Mouse (Mus musculus): ENCODE results near the gene Pcp4l1. TPM values are rescaled to one million over a fixed set of nuclear protein-coding genes. Genes with fewer than 3 reads are reported as not detected.
A peak's percentile ranks its signal among the peaks of the same experiment; 100 is the strongest.

Gene Pcp4l1
- total and polyA plus RNA-seq, 2 experiments from 2014 or later = 23.5 to 53.6 TPM

DNA sequence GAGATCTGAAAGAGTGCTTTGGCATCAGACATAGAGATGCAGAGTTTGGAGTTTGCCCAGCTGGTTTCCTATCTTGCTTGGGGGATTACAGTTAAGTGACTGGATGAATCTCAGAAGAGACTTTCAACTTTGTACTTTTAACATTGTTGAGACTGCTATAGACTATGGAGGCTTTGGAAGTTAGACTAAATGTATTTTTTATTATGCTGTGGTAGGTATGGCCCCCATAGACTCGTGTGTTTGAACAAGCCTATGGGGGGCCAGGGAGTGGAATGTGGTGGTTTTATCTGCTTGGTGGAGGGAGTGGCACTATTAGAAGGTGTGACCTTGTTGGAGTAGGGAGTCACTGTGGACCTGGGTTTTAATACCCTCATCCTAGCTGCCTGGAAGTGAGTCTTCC lies 3.5 kb upstream of the Pcp4l1 start:
- Histone ChIP-seq H3K4me2 (ENCODE audit: low read depth, low read length) (no peak overlapping the region), H3K4me1 (ENCODE audit: insufficient read depth, low read length) (peaks cover 2% of the 10 kb centered on the region; the same call in 1 of the 2 replicates), H3K27ac (no peak overlapping the region), H3K9me3 (ENCODE audit: low read length) (no peaks in the 10 kb centered on the region), H3K9ac (replicated peaks; ENCODE audit: low read length) (no peak overlapping the region), H3K36me3 (ENCODE audit: insufficient read depth, low read length) (no peaks in the 10 kb centered on the region), H3K4me3 (ENCODE audit: low read length) (no peak overlapping the region), H3K27me3 (ENCODE audit: insufficient read depth, low read length) (peaks cover 4% of the 10 kb centered on the region; the same call in 1 of the 2 replicates)
- DNase-seq (ENCODE audit: low spot score) = no peak
- no peak for TF ChIP-seq CTCF (IDR thresholded peaks at IDR 0.05; ENCODE audit: low read depth)
- ATAC-seq = no peak
- WGBS = 53% methylated on average over 1 of the region's 1 CpGs

DNA sequence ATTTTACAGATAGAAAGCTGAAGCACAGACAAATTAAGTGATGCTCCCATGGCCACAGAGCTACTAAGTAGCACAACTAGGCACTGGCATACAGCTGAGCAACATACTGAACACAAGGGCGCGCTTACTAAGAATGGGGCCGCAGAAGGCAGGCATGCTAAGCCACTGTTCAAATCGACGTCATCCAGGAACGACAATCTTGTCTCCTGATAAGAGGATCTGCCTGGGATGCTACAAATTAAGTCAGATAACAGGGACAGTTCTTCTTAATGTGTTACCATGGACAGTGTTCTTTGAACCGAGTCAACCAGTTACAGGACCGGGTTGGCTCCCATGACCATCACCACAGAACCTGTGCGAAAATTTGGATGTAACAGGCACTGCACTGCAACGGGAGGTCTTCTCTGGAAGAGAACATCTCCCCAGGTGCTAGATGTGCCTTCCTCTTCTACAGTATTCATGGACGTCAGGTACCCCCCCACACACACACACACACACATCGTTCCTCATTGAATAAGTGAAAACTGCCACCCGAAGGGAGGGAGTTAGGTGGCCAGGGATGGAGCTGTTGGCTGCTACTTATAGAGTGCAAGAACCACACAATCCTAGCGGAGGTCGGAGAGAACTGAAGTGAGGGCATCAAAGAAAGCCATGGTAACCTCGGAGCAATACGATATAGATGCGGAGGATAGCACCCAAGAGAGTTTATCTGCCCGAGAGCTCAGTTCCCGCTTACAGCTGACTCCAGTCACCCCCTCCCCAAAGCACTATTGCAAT lies 834 bp downstream of the Pcp4l1 start:
- Histone ChIP-seq H3K36me3 (ENCODE audit: insufficient read depth, low read length) (no peaks in the 10 kb centered on the region), H3K9me3 (ENCODE audit: low read length) (no peaks in the 10 kb centered on the region), H3K4me3 (ENCODE audit: low read length) (peak overlapping the region; percentile 66), H3K27ac (no peak overlapping the region; the same call in 1 of the 2 replicates), H3K4me1 (ENCODE audit: insufficient read depth, low read length) (peaks cover 3% of the 10 kb centered on the region), H3K9ac (replicated peaks; ENCODE audit: low read length) (peak overlapping the region; percentile 56), H3K4me2 (ENCODE audit: low read depth, low read length) (peak overlapping the region; percentile 96), H3K27me3 (ENCODE audit: insufficient read depth, low read length) (peaks cover 4% of the 10 kb centered on the region; the same call in 1 of the 2 replicates)
- ATAC-seq = no peak
- WGBS = 9% methylated on average over 20 of the region's 20 CpGs
- peak; percentile 17 for DNase-seq (ENCODE audit: low spot score)
- no peak for TF ChIP-seq CTCF (IDR thresholded peaks at IDR 0.05; ENCODE audit: low read depth)

- 28% methylated on average over 11 of the region's 11 CpGs for WGBS
- TF ChIP-seq CTCF (IDR thresholded peaks at IDR 0.05; ENCODE audit: low read depth) = no peak
Observed at GRCm38 (mm10) chr1:171193911-171194830, 1.9 kb downstream of the Pcp4l1 start.

GRCm38 (mm10) chr1:171193093-171193840 lies 2.8 kb downstream of the Pcp4l1 start:
- peak overlapping the region; percentile 9; the same call in 1 of the 2 replicates for H3K27ac ChIP-seq
- no peak for TF ChIP-seq CTCF (IDR thresholded peaks at IDR 0.05; ENCODE audit: low read depth)
- H3K4me3 ChIP-seq (ENCODE audit: low read length) = peak overlapping the region; percentile 30
- peak overlapping the region; percentile 34; the same call in 1 of the 2 replicates for H3K9ac ChIP-seq (replicated peaks; ENCODE audit: low read length)
- WGBS = 5% methylated on average over 18 of the region's 18 CpGs
- no peaks in the 10 kb centered on the region for H3K36me3 ChIP-seq (ENCODE audit: insufficient read depth, low read length)
- H3K4me2 ChIP-seq (ENCODE audit: low read depth, low read length) = peak overlapping the region; percentile 96
- peaks cover 4% of the 10 kb centered on the region; the same call in 1 of the 2 replicates for H3K27me3 ChIP-seq (ENCODE audit: insufficient read depth, low read length)
- H3K9me3 ChIP-seq (ENCODE audit: low read length) = no peaks in the 10 kb centered on the region
- DNase-seq (ENCODE audit: low spot score) (peak; percentile 53), ATAC-seq (peak; percentile 36)
- peaks cover 5% of the 10 kb centered on the region for H3K4me1 ChIP-seq (ENCODE audit: insufficient read depth, low read length)

More at GRCm38 (mm10) chr1:171193911-171194830, 1.9 kb downstream of the Pcp4l1 start:
- peak overlapping the region; percentile 66 for H3K4me3 ChIP-seq (ENCODE audit: low read length)
- no peak overlapping the region for H3K9ac ChIP-seq (replicated peaks; ENCODE audit: low read length)
- no peaks in the 10 kb centered on the region for H3K9me3 ChIP-seq (ENCODE audit: low read length)
- H3K27me3 ChIP-seq (ENCODE audit: insufficient read depth, low read length) = peaks cover 4% of the 10 kb centered on the region; the same call in 1 of the 2 replicates
- ATAC-seq (no peak), DNase-seq (ENCODE audit: low spot score) (no peak)
- H3K36me3 ChIP-seq (ENCODE audit: insufficient read depth, low read length) = no peaks in the 10 kb centered on the region
- peaks cover 3% of the 10 kb centered on the region for H3K4me1 ChIP-seq (ENCODE audit: insufficient read depth, low read length)
- peak overlapping the region; percentile 9; the same call in 1 of the 2 replicates for H3K27ac ChIP-seq
- peak overlapping the region; percentile 96 for H3K4me2 ChIP-seq (ENCODE audit: low read depth, low read length)

- Histone ChIP-seq H3K27me3 (ENCODE audit: insufficient read depth, low read length) (peaks cover 4% of the 10 kb centered on the region; the same call in 1 of the 2 replicates), H3K4me2 (ENCODE audit: low read depth, low read length) (no peak overlapping the region; the same call in 1 of the 2 replicates), H3K9ac (replicated peaks; ENCODE audit: low read length) (no peak overlapping the region), H3K27ac (no peak overlapping the region), H3K4me3 (ENCODE audit: low read length) (no peak overlapping the region), H3K36me3 (ENCODE audit: insufficient read depth, low read length) (no peaks in the 10 kb centered on the region), H3K4me1 (ENCODE audit: insufficient read depth, low read length) (peaks cover 8% of the 10 kb centered on the region), H3K9me3 (ENCODE audit: low read length) (no peaks in the 10 kb centered on the region)
- ATAC-seq = no peak
- no peak for TF ChIP-seq CTCF (IDR thresholded peaks at IDR 0.05; ENCODE audit: low read depth)
- no peak for DNase-seq (ENCODE audit: low spot score)
- 50% methylated on average over 10 of the region's 10 CpGs for WGBS
Observed at GRCm38 (mm10) chr1:171192283-171192682, 3.8 kb downstream of the Pcp4l1 start.

DNA sequence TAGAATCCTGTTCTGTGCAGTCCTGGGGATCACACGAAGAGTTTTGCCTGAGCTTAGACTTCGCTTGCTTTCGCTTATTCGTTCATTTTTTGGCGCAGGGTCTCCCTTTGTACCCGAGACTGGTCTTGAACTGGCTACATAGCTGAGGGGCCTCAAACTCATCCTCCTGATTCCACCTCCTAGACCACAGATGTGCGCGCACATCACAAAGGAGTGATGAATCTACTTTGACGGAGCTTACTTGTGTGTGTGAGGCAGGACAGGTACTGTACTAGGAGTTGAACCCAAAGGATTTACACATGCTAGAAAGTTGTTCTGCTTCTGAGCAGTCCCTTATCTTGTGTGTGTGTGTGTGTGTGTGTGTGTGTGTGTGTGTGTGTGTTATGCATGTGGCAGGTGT lies 5.2 kb downstream of the Pcp4l1 start:
- 94% methylated on average over 9 of the region's 9 CpGs for WGBS
- no peak overlapping the region for H3K27ac ChIP-seq
- no peak overlapping the region for H3K9ac ChIP-seq (replicated peaks; ENCODE audit: low read length)
- ATAC-seq (no peak), DNase-seq (ENCODE audit: low spot score) (no peak)
- no peak for TF ChIP-seq CTCF (IDR thresholded peaks at IDR 0.05; ENCODE audit: low read depth)
- peaks cover 4% of the 10 kb centered on the region; the same call in 1 of the 2 replicates for H3K27me3 ChIP-seq (ENCODE audit: insufficient read depth, low read length)
- H3K36me3 ChIP-seq (ENCODE audit: insufficient read depth, low read length) = no peaks in the 10 kb centered on the region
- H3K4me1 ChIP-seq (ENCODE audit: insufficient read depth, low read length) = peaks cover 8% of the 10 kb centered on the region
- H3K4me2 ChIP-seq (ENCODE audit: low read depth, low read length) = no peak overlapping the region
- no peaks in the 10 kb centered on the region for H3K9me3 ChIP-seq (ENCODE audit: low read length)
- H3K4me3 ChIP-seq (ENCODE audit: low read length) = no peak overlapping the region

All from hindbrain, postnatal 0 days (tissue).